Mouse (Mus musculus) v-Abl transformed pro-B cells (cell line): ENCODE measurements around the gene Aph1a.
"Not testable (repeated sequence)": the region's sequence is repeated elsewhere in the genome, so short reads cannot be mapped to it uniquely, and the experiment has no call there.

Source experiments
- in situ Hi-C, 2 experiments: fragments of 400-800 bp; cut with MboI; formaldehyde crosslinking; loops; one replicate each; pipeline ENCODE4 v1.15.1; 2025; ENCODE audit not compliant: unreplicated experiment in 2 of 2

Aph1a gene

GRCm38 (mm10) chr3:95881979-95882815, 11.6 kb upstream of the Aph1a start, which contains the start of gene Ciart:
Ciart (minus strand) TSS chr3:95882251.
- in situ Hi-C loops = loop anchor here (5.0 to 10.0 kb wide), 2 partner anchors 80 to 173 kb away; partner anchors contain the start of gene Vps45 (in 1 of the 2)

GRCm38 (mm10) chr3:95882816-95883425, 10.8 kb upstream of the Aph1a start:
- in situ Hi-C loops = loop anchor here (5.0 to 10.0 kb wide), 2 partner anchors 79 to 172 kb away; partner anchors contain the start of gene Vps45 (in 1 of the 2)

- in situ Hi-C loops = loop anchor here (5.0 to 10.0 kb wide), 2 partner anchors 78 to 170 kb away; partner anchors contain the start of gene Vps45 (in 1 of the 2)
These were observed 9.4 kb upstream of the Aph1a start for GRCm38 (mm10) chr3:95884400-95884799.

- in situ Hi-C loops = loop anchor here in 1 of 2 experiments (10.0 kb wide), 1 partner anchor 167 kb away; the partner anchor contains the start of gene Vps45
These were observed 6.2 kb upstream of the Aph1a start for GRCm38 (mm10) chr3:95887596-95887995.

- in situ Hi-C loops = loop anchor here in 1 of 2 experiments (10.0 kb wide), 1 partner anchor 165 kb away; the partner anchor contains the start of gene Vps45
These were observed 4.1 kb upstream of the Aph1a start for GRCm38 (mm10) chr3:95889664-95890063.

GRCm38 (mm10) chr3:95891211-95892065, 2.3 kb upstream of the Aph1a start, which contains the start of gene BC028528:
BC028528 (minus strand) TSS chr3:95892005.
- in situ Hi-C loops = no loop called here

- in situ Hi-C loops = no loop called here
These were observed 1.4 kb upstream of the Aph1a start for GRCm38 (mm10) chr3:95892066-95893052.

- in situ Hi-C loops = no loop called here
These were observed 643 bp upstream of the Aph1a start for GRCm38 (mm10) chr3:95893126-95893525.

GRCm38 (mm10) chr3:95894317-95895160, 770 bp downstream of the Aph1a start:
- in situ Hi-C loops = no loop called here

- in situ Hi-C loops = not testable (repeated sequence)
These were observed 1.7 kb downstream of the Aph1a start for GRCm38 (mm10) chr3:95895501-95895900.

GRCm38 (mm10) chr3:95899800-95900524, 6.2 kb downstream of the Aph1a start:
- in situ Hi-C loops = no loop called here

- in situ Hi-C loops = no loop called here
These were observed 8.0 kb downstream of the Aph1a start for GRCm38 (mm10) chr3:95901616-95902372.

- in situ Hi-C loops = no loop called here
These were observed 8.5 kb downstream of the Aph1a start for GRCm38 (mm10) chr3:95902373-95902625.

GRCm38 (mm10) chr3:95902643-95903042, 8.9 kb downstream of the Aph1a start:
- in situ Hi-C loops = no loop called here

- in situ Hi-C loops = no loop called here
These were observed 10.2 kb downstream of the Aph1a start for GRCm38 (mm10) chr3:95903753-95904502.

GRCm38 (mm10) chr3:95904568-95904967, 10.8 kb downstream of the Aph1a start, which contains the start of gene Car14:
Car14 (minus strand) TSS chr3:95904691.
- in situ Hi-C loops = no loop called here
